Mouse (Mus musculus) intestine, embryonic 14.5 days (tissue): ENCODE results near the gene Vrk1. TPM values are rescaled to one million over a fixed set of nuclear protein-coding genes. Genes with fewer than 3 reads are reported as not detected.

Experiments used
- ATAC-seq: fragments of 200-750 bp; cut with Nextera tagmentation; replicated peaks from 2 replicates; pipeline ENCODE4 v1.8.0; 2017; ENCODE audit warnings: low read depth, moderate number of reproducible peaks, moderate TSS enrichment, moderate library complexity; ENCODE audit not compliant: low FRiP score, low TSS enrichment
- DNase-seq: peaks from one replicate; pipeline ENCODE4 v3.0.0-alpha.2; 2018; ENCODE audit warnings: low spot score
- H3K27ac ChIP-seq: fragments of 300-500 bp; sonication (generic); 2 replicates; pipeline ENCODE4 v1.5.1; 2014; ENCODE audit warnings: low read depth, mild to moderate bottlenecking, control low read depth
- H3K27me3 ChIP-seq: fragments of 300-500 bp; sonication (generic); replicated peaks from 2 replicates; pipeline ENCODE4 v1.6.1; 2014; ENCODE audit warnings: low read length, control low read depth; ENCODE audit not compliant: control insufficient read depth, insufficient read depth
- H3K36me3 ChIP-seq: fragments of 300-500 bp; sonication (generic); 2 replicates; pipeline ENCODE4 v1.6.1; 2014; ENCODE audit warnings: low read length, control low read depth; ENCODE audit not compliant: control insufficient read depth, insufficient read depth
- H3K4me1 ChIP-seq: fragments of 300-500 bp; sonication (generic); replicated peaks from 2 replicates; pipeline ENCODE4 v1.6.1; 2014; ENCODE audit warnings: low read length, control low read depth, mixed read lengths; ENCODE audit not compliant: control insufficient read depth, insufficient read depth
- H3K4me2 ChIP-seq: fragments of 300-500 bp; sonication (generic); 2 replicates; pipeline ENCODE4 v1.6.1; 2014; ENCODE audit warnings: low read length
- H3K4me3 ChIP-seq: fragments of 300-500 bp; sonication (generic); 2 replicates; pipeline ENCODE4 v1.5.1; 2014; ENCODE audit warnings: low read depth, low read length, control low read depth, mixed read lengths
- H3K9ac ChIP-seq: fragments of 300-500 bp; sonication (generic); 2 replicates; pipeline ENCODE4 v1.6.1; 2014; ENCODE audit warnings: mild to moderate bottlenecking, low read length
- H3K9me3 ChIP-seq: fragments of 300-500 bp; sonication (generic); 2 replicates; pipeline ENCODE4 v1.6.1; 2016; ENCODE audit warnings: low read length, control low read depth; ENCODE audit not compliant: control insufficient read depth
- WGBS: fragments of 180-500 bp; shearing (Covaris S2); extraction: QIAGEN DNeasy Blood & Tissue Kit; methylation state at CpG from one replicate; pipeline ENCODE4 v1.1.7; 2014; 5-methylcytosine and 5-hydroxymethylcytosine counted together
- polyA plus RNA-seq: library from polyadenylated mRNA; unstranded; fragments of >200 nt; fragmentation: Nextera tagmentation; extraction: Ambion mirVana; gene quantifications from 2 replicates; pipeline ENCODE4 v1.2.1, GENCODE M21; 2014

The Vrk1 gene
- polyA plus RNA-seq, 1 experiment from 2014 or later: 73.2 TPM

DNA sequence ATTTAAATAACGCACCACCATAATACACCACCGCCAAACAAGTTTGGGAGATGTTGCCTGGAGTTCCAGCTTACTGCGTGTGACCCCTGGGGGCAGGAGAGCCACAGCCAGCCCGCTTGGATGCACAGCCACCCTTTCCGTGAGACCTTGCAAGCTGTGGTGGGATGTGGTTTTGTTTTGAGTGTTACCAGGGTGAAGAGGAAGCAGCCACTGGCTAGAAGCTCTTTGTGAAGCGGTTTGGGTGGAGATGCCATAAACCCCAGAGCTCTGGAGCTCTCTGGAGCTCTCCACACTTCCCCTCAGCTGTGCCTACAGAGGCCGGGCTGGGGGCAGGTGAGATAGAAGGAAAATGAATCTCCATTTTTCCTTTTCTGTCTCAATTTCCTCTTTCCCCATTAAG lies 38.8 kb upstream of the Vrk1 start:
- Histone ChIP-seq H3K36me3 (no peaks in the 10 kb centered on the region), H3K9ac (no peak overlapping the region), H3K4me2 (no peak overlapping the region), H3K4me1 (no peaks in the 10 kb centered on the region), H3K4me3 (no peak overlapping the region), H3K27ac (no peak overlapping the region), H3K9me3 (no peaks in the 10 kb centered on the region), H3K27me3 (no peaks in the 10 kb centered on the region)
- no peak for DNase-seq
- ATAC-seq: no peak
- 62% methylated on average over 7 of the region's 7 CpGs for WGBS

DNA sequence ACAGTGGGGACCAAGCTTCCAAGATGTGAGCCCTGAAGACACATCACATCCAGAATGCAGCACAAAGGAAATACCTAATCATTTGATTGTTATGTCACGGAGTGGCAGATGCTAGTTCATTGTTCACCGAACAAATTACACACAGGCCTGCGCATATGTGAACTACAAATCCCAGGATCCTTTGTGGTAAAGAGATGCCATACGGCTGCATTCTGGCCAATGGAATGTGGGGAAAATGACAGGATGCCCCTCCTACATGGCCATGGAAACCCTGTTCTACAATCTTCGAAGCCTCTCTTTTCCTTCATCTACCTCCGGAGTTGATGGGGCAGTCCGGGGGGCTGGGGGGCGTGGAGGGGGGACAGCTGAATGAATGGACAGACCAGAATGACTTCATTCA lies 37.4 kb upstream of the Vrk1 start:
- Histone ChIP-seq H3K4me2 (no peak overlapping the region), H3K27ac (no peak overlapping the region), H3K9me3 (no peaks in the 10 kb centered on the region), H3K36me3 (no peaks in the 10 kb centered on the region), H3K9ac (no peak overlapping the region), H3K4me1 (no peaks in the 10 kb centered on the region), H3K27me3 (no peaks in the 10 kb centered on the region), H3K4me3 (no peak overlapping the region)
- ATAC-seq (no peak), DNase-seq (no peak)
- WGBS: 81% methylated on average over 8 of the region's 8 CpGs

DNA sequence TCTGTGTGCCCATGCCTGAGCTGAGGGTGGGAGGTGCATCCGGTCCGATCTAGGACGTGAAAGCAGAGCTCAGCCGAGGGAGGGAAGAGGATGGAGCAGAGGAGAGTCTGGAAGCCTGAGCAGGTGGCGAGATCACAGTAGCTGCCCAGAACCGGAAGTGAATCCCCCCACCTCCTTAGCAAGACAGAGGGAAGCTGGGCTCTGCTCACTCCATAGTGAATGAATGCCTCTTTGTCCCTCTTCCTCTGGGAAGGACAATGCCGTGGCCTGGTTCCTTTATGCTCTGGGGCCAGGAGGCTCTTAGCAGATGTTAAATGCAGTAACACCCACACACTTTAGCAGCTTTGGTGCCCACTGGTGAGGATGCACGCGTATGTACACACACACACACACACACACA lies 36.3 kb upstream of the Vrk1 start:
- Histone ChIP-seq H3K9ac (no peak overlapping the region), H3K9me3 (no peaks in the 10 kb centered on the region), H3K27me3 (no peaks in the 10 kb centered on the region), H3K4me3 (no peak overlapping the region), H3K4me1 (no peaks in the 10 kb centered on the region), H3K4me2 (no peak overlapping the region), H3K36me3 (no peaks in the 10 kb centered on the region), H3K27ac (peak overlapping the region; percentile 38; the same call in 1 of the 2 replicates)
- 55% methylated on average over 9 of the region's 9 CpGs for WGBS
- ATAC-seq: peak; percentile 43; the same call in 1 of the 2 replicates
- DNase-seq: no peak

DNA sequence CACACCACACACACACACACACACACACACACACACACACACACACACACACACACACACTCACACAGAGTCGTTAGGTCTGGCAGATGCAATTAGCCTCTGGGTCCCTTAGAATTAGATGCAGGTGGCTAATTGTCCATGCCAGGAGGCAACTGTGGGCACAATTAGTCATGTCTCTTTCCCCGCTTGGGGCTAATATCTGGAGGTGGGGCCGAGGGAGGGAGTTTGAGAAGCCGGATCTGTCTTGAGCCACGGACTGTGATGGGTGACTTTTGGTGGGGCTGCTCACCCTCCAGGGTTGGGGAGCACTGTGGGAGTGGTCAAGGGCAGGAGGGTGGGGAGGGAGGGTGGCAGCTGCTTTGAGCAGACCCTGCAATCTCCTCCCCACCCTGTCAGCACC lies 35.9 kb upstream of the Vrk1 start:
- Histone ChIP-seq H3K27me3 (no peaks in the 10 kb centered on the region), H3K9me3 (no peaks in the 10 kb centered on the region), H3K4me2 (no peak overlapping the region), H3K4me3 (no peak overlapping the region), H3K9ac (no peak overlapping the region), H3K36me3 (no peaks in the 10 kb centered on the region), H3K27ac (no peak overlapping the region), H3K4me1 (no peaks in the 10 kb centered on the region)
- ATAC-seq (peak; percentile 56; the same call in 1 of the 2 replicates), DNase-seq (no peak)
- 64% methylated on average over 5 of the region's 5 CpGs for WGBS

DNA sequence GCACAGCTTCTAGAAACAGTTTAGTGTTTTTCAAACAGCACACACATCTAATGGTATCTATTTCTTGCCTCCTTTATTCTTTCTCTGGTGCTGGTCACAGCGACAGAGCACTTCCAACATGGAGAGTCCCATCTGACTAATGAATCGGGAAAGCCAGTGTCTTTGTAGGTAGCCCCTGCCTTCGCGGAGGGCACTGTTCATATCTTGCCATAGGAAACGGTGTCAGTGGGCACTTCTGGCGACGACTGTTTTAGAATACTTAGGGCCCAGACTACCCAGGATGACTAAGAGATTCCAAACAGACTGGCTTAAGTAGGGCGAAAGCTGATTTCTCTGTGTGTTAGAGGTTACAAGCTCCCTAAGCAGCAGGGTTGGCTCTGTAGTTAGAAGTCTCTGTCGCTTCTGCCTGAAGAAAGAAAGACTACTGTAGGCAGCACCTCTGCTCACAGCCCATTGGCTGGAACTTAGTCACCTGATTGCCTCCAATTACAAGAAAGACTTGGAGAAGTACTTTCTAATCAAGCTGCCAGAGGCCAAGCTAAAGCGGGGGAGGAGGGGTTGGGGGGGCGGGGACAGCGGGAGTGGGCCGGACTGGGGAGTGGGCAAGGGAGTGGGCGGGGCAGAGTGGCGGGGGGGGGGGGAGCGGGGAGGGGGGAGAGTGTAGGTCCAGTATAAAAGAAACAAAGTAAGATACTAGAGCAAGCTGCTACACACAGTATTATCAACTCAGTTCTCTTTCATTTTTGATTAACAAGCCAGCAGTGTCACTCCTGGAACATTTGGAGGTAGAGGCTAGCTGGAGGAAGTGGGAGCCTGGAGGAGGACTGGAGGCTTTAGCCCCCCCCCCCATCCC lies 28.7 kb upstream of the Vrk1 start:
- no peaks in the 10 kb centered on the region for H3K27me3 ChIP-seq
- no peak overlapping the region for H3K27ac ChIP-seq
- DNase-seq (no peak), ATAC-seq (no peak; the same call in 1 of the 2 replicates)
- 27% methylated on average over 14 of the region's 16 CpGs for WGBS
- H3K9ac ChIP-seq: no peak overlapping the region
- peaks cover 4% of the 10 kb centered on the region; the same call in 1 of the 2 replicates for H3K9me3 ChIP-seq
- no peaks in the 10 kb centered on the region for H3K36me3 ChIP-seq
- no peak overlapping the region for H3K4me3 ChIP-seq
- H3K4me2 ChIP-seq: peak overlapping the region; percentile 25; the same call in 1 of the 2 replicates
- H3K4me1 ChIP-seq: no peaks in the 10 kb centered on the region

DNA sequence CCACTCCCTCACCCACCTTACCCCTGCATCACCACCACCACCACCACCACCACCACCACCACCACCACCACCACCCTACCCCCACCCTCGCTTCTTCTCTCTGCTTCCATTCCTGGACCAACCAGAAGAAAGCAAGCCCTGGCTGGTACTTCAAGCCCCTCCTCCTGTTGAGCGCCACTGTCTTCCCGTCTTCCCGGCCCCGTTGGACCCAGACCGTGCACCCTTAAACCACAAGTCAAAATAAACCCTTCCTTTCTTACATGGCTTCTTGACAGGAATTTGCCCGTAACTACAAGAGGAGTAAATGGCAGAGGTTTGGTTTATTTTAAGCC lies 28.1 kb upstream of the Vrk1 start:
- Histone ChIP-seq H3K4me3 (no peak overlapping the region), H3K4me2 (0 out of 2 replicates have a peak overlapping the region, but pooled peaks have one; percentile 25), H3K27ac (no peak overlapping the region), H3K36me3 (no peaks in the 10 kb centered on the region), H3K27me3 (no peaks in the 10 kb centered on the region), H3K9ac (no peak overlapping the region), H3K4me1 (no peaks in the 10 kb centered on the region), H3K9me3 (peaks cover 4% of the 10 kb centered on the region; the same call in 1 of the 2 replicates)
- DNase-seq (no peak), ATAC-seq (no peak)
- 79% methylated on average over 6 of the region's 7 CpGs for WGBS

DNA sequence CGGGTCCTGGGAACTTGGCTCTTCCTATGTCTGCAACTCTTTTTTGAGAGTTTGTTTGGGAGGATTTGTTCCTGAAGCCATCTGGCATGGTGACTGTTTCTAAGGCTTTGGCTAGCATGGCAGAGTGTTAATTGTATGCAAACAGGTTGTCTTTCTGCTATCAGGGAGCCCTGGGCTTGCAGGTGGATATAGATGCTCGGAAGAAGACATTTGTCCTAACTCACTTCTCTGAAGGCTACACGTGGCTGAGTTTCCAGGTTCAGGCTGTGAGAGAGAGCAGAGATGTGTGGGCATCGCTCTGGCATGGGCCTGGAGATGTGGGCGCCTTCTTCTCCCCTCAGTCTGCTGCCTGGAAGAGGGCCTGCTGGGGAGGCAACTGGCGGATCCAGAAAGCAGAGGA lies 27.4 kb upstream of the Vrk1 start:
- no peak overlapping the region for H3K4me2 ChIP-seq
- ATAC-seq: no peak
- no peak overlapping the region for H3K27ac ChIP-seq
- 93% methylated on average over 6 of the region's 6 CpGs for WGBS
- no peaks in the 10 kb centered on the region for H3K4me1 ChIP-seq
- no peak overlapping the region for H3K4me3 ChIP-seq
- no peak overlapping the region for H3K9ac ChIP-seq
- no peaks in the 10 kb centered on the region for H3K36me3 ChIP-seq
- no peak for DNase-seq
- no peaks in the 10 kb centered on the region for H3K27me3 ChIP-seq
- peaks cover 4% of the 10 kb centered on the region; the same call in 1 of the 2 replicates for H3K9me3 ChIP-seq

DNA sequence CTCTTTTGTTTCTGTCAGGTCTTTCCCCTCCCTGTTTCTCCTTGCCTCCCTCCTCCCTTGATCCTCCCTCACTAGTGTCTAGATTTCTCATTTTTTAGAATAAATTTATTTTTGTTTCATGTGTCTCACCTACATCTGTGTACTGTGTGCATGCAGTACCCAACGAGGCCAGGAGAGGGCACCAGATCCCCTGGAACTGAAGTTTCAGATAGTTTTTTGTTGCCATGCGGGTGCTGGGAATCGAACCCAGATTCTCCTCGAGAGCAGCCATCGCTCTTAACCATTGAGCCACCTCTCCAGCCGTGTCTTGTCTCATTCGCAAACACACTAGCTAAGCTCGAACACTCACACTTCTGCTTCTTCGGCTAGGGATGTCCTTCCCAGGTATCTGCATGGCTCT lies 26.5 kb upstream of the Vrk1 start:
- no peak for ATAC-seq
- no peaks in the 10 kb centered on the region for H3K27me3 ChIP-seq
- DNase-seq: no peak
- no peaks in the 10 kb centered on the region for H3K4me1 ChIP-seq
- WGBS: 93% methylated on average over 9 of the region's 9 CpGs
- H3K9ac ChIP-seq: no peak overlapping the region
- no peak overlapping the region for H3K4me2 ChIP-seq
- H3K27ac ChIP-seq: no peak overlapping the region
- H3K4me3 ChIP-seq: no peak overlapping the region
- H3K9me3 ChIP-seq: peaks cover 4% of the 10 kb centered on the region; the same call in 1 of the 2 replicates
- H3K36me3 ChIP-seq: no peaks in the 10 kb centered on the region

DNA sequence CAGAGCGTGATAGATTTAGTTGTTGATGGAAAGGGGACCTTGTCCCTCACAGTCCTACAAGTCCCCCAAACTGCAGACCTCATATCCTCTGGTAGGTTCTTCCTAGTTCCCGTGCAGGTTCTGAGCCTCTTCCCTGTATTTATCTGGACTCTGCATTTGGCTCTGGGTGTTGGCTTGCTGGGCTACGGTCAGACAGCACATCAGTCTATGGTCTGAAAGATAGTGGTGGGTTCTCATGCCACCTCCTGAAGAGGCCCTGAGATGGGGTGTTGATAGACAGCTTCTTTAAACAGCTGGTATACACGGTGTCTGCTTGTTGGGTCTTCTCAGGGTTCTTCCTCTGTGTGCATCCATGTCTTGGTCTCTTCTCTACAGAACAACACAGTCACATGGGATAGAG lies 21.6 kb upstream of the Vrk1 start:
- H3K27me3 ChIP-seq: no peaks in the 10 kb centered on the region
- H3K4me3 ChIP-seq: no peak overlapping the region
- no peaks in the 10 kb centered on the region for H3K4me1 ChIP-seq
- H3K36me3 ChIP-seq: no peaks in the 10 kb centered on the region
- DNase-seq (no peak), ATAC-seq (no peak)
- H3K9me3 ChIP-seq: peaks cover 4% of the 10 kb centered on the region; the same call in 1 of the 2 replicates
- H3K27ac ChIP-seq: no peak overlapping the region
- no peak overlapping the region for H3K9ac ChIP-seq
- H3K4me2 ChIP-seq: no peak overlapping the region
- 89% methylated on average over 4 of the region's 4 CpGs for WGBS
